Mouse (Mus musculus): ENCODE results near the gene Lpp.

The Lpp gene

GRCm38 (mm10) chr16:24392651-24393555, at the start of gene Lpp:
Gene Lpp (plus strand): TSS chr16:24393507.
- DNase-seq (ENCODE audit: low spot score in 2 of 2), result peak; percentile 66 to 68

- DNase-seq (ENCODE audit: low spot score in 2 of 2), result no peak
Observed at GRCm38 (mm10) chr16:24347582-24348411, 45.5 kb upstream of the Lpp start.

- no peak for DNase-seq (ENCODE audit: low spot score in 2 of 2)
Observed at GRCm38 (mm10) chr16:24350306-24350705, 43.0 kb upstream of the Lpp start.

- DNase-seq (ENCODE audit: low spot score in 2 of 2), result no peak
Observed at GRCm38 (mm10) chr16:24350751-24351150, 42.6 kb upstream of the Lpp start.

GRCm38 (mm10) chr16:24351811-24352210, 41.5 kb upstream of the Lpp start:
- DNase-seq (ENCODE audit: low spot score in 2 of 2), result no peak

GRCm38 (mm10) chr16:24353816-24354215, 39.5 kb upstream of the Lpp start:
- DNase-seq (ENCODE audit: low spot score in 2 of 2), result no peak

GRCm38 (mm10) chr16:24361667-24362066, 31.6 kb upstream of the Lpp start:
- no peak for DNase-seq (ENCODE audit: low spot score in 2 of 2)

- peak in 1 of 2 experiments; percentile 58 for DNase-seq (ENCODE audit: low spot score in 2 of 2)
Observed at GRCm38 (mm10) chr16:24364030-24364687, 29.1 kb upstream of the Lpp start.

GRCm38 (mm10) chr16:24365900-24366299, 27.4 kb upstream of the Lpp start:
- DNase-seq (ENCODE audit: low spot score in 2 of 2), result no peak

GRCm38 (mm10) chr16:24367071-24367470, 26.2 kb upstream of the Lpp start:
- no peak for DNase-seq (ENCODE audit: low spot score in 2 of 2)

GRCm38 (mm10) chr16:24367506-24367905, 25.8 kb upstream of the Lpp start:
- no peak for DNase-seq (ENCODE audit: low spot score in 2 of 2)

- DNase-seq (ENCODE audit: low spot score in 2 of 2), result no peak
Observed at GRCm38 (mm10) chr16:24376478-24376877, 16.8 kb upstream of the Lpp start.

GRCm38 (mm10) chr16:24390596-24390995, 2.7 kb upstream of the Lpp start:
- DNase-seq (ENCODE audit: low spot score in 2 of 2), result no peak

- DNase-seq (ENCODE audit: low spot score in 2 of 2), result no peak
Observed at GRCm38 (mm10) chr16:24391111-24391510, 2.2 kb upstream of the Lpp start.

GRCm38 (mm10) chr16:24391901-24392300, 1.4 kb upstream of the Lpp start:
- no peak for DNase-seq (ENCODE audit: low spot score in 2 of 2)

GRCm38 (mm10) chr16:24393556-24394210, 376 bp downstream of the Lpp start:
- peak; percentile 68 to 69 for DNase-seq (ENCODE audit: low spot score in 2 of 2)

- DNase-seq (ENCODE audit: low spot score in 2 of 2), result no peak
Observed at GRCm38 (mm10) chr16:24394211-24394991, 1.1 kb downstream of the Lpp start.

GRCm38 (mm10) chr16:24395100-24395499, 1.8 kb downstream of the Lpp start:
- no peak for DNase-seq (ENCODE audit: low spot score in 2 of 2)

GRCm38 (mm10) chr16:24396504-24396903, 3.2 kb downstream of the Lpp start:
- no peak for DNase-seq (ENCODE audit: low spot score in 2 of 2)

GRCm38 (mm10) chr16:24398476-24398875, 5.2 kb downstream of the Lpp start:
- no peak for DNase-seq (ENCODE audit: low spot score in 2 of 2)

- DNase-seq (ENCODE audit: low spot score in 2 of 2), result no peak
Observed at GRCm38 (mm10) chr16:24398893-24399292, 5.6 kb downstream of the Lpp start.
